Mouse (Mus musculus) forebrain, embryonic 16.5 days (tissue): ENCODE measurements around the gene Twnk. TPM values are rescaled to one million over a fixed set of nuclear protein-coding genes. Genes with fewer than 3 reads are reported as not detected.

Source experiments
- ATAC-seq: fragments of 200-750 bp; cut with Nextera tagmentation; 2 replicates; pipeline ENCODE4 v1.8.0; 2017; ENCODE audit warnings: mild to moderate bottlenecking, moderate library complexity
- H3K27ac ChIP-seq: fragments of 300-500 bp; sonication (generic); 2 replicates; pipeline ENCODE4 v1.5.1; 2014; ENCODE audit warnings: low read length, control low read depth
- H3K27me3 ChIP-seq: fragments of 300-500 bp; sonication (generic); replicated peaks from 2 replicates; pipeline ENCODE4 v1.6.1; 2014; ENCODE audit warnings: low read length; ENCODE audit not compliant: control insufficient read depth, insufficient read depth
- H3K36me3 ChIP-seq: fragments of 300-500 bp; sonication (generic); 2 replicates; pipeline ENCODE4 v1.6.1; 2014; ENCODE audit not compliant: control insufficient read depth, insufficient read depth
- H3K4me1 ChIP-seq: fragments of 300-500 bp; sonication (generic); replicated peaks from 2 replicates; pipeline ENCODE4 v1.6.1; 2014; ENCODE audit warnings: low read length; ENCODE audit not compliant: control insufficient read depth, insufficient read depth
- H3K4me2 ChIP-seq: fragments of 300-500 bp; sonication (generic); 2 replicates; pipeline ENCODE4 v1.6.1; 2014; ENCODE audit warnings: mild to moderate bottlenecking, low read length, control low read depth
- H3K4me3 ChIP-seq: fragments of 300-500 bp; sonication (generic); replicated peaks from 2 replicates; pipeline ENCODE4 v1.5.1; 2014; ENCODE audit warnings: mild to moderate bottlenecking, low read length, control low read depth
- H3K9ac ChIP-seq: fragments of 300-500 bp; sonication (generic); replicated peaks from 2 replicates; pipeline ENCODE4 v1.6.1; 2014; ENCODE audit warnings: low read depth, low read length, control low read depth
- H3K9me3 ChIP-seq: fragments of 300-500 bp; sonication (generic); 2 replicates; pipeline ENCODE4 v1.6.1; 2016; ENCODE audit warnings: low read length; ENCODE audit not compliant: control insufficient read depth
- WGBS: fragments of 180-500 bp; shearing (Covaris S2); extraction: QIAGEN DNeasy Blood & Tissue Kit; methylation state at CpG from one replicate; pipeline ENCODE4 v1.1.7; 2014; 5-methylcytosine and 5-hydroxymethylcytosine counted together
- polyA plus RNA-seq: library from polyadenylated mRNA; unstranded; fragments of >200 nt; fragmentation: Nextera tagmentation; extraction: Ambion mirVana; gene quantifications from 2 replicates; pipeline ENCODE4 v1.2.1, GENCODE M21; 2015

Twnk gene
- polyA plus RNA-seq, 1 experiment from 2014 or later = 24.6 TPM

- Histone ChIP-seq H3K9ac (peak overlapping the region; percentile 84), H3K4me2 (peak overlapping the region; percentile 65), H3K27ac (peak overlapping the region; percentile 95), H3K36me3 (0 out of 2 replicates have a peak, but pooled peaks cover 5% of the 10 kb centered on the region), H3K9me3 (no peaks in the 10 kb centered on the region), H3K4me3 (peak overlapping the region; percentile 67), H3K4me1 (peaks cover 18% of the 10 kb centered on the region), H3K27me3 (peaks cover 3% of the 10 kb centered on the region; the same call in 1 of the 2 replicates)
- WGBS = 1% methylated on average over 14 of the region's 14 CpGs
- no peak for ATAC-seq
These were observed 53.4 kb downstream of the Twnk start for GRCm38 (mm10) chr19:45058841-45059240.

Other genes starting within 250 kb of the Twnk start
- 0.07 TPM in 1 of 2 replicates, not detected in the other for gene Pax2, start 249.6 kb upstream of the Twnk start, polyA plus RNA-seq
- 32.2 and 38.8 TPM in 2 replicates for gene Slf2, start 74.5 kb upstream of the Twnk start, polyA plus RNA-seq
- gene Sema4g, start 16.6 kb upstream of the Twnk start, polyA plus RNA-seq = 12.3 and 15.8 TPM in 2 replicates
- gene Mrpl43, start 779 bp downstream of the Twnk start, polyA plus RNA-seq = 76.9 and 81.8 TPM in 2 replicates
- 18.2 and 19.5 TPM in 2 replicates for gene Lzts2, start 8.8 kb downstream of the Twnk start, polyA plus RNA-seq
- gene Pdzd7, start 40.1 kb downstream of the Twnk start, polyA plus RNA-seq = 1.9 and 2.7 TPM in 2 replicates
- gene Sfxn3, start 41.8 kb downstream of the Twnk start, polyA plus RNA-seq = 69.5 and 80.3 TPM in 2 replicates
- gene Kazald1, start 69.6 kb downstream of the Twnk start, polyA plus RNA-seq = 0.80 and 3.4 TPM in 2 replicates
- not detected in 2 replicates for gene Tlx1, start 145.0 kb downstream of the Twnk start, polyA plus RNA-seq
- not detected in 2 replicates for gene Lbx1, start 230.1 kb downstream of the Twnk start, polyA plus RNA-seq